Mouse (Mus musculus): ENCODE results near the gene Rbm5. TPM values are rescaled to one million over a fixed set of nuclear protein-coding genes. Genes with fewer than 3 reads are reported as not detected.

Rbm5 gene
- total RNA-seq, 1 experiment from 2014 or later: 339 TPM

Other genes with a start within 250 kb of the Rbm5 start
- 19.0 to 26.5 TPM (median 21.7 TPM) in 3 replicates for gene Tmem115, start 237.1 kb downstream of the Rbm5 start, total RNA-seq (2017)
- 8.0 to 27.2 TPM (median 14.4 TPM) in 3 replicates for gene Cyb561d2, start 228.8 kb downstream of the Rbm5 start, total RNA-seq (2017)
- gene Nprl2, start 228.8 kb downstream of the Rbm5 start, total RNA-seq (2017): 17.4 to 20.5 TPM (median 18.7 TPM) in 3 replicates
- gene Zmynd10, start 223.7 kb downstream of the Rbm5 start, total RNA-seq (2017): 3.2 to 4.0 TPM in 2 of 3 replicates, not detected in the other
- 67.8 to 117 TPM (median 83.9 TPM) in 3 replicates for gene Rassf1, start 219.4 kb downstream of the Rbm5 start, total RNA-seq (2017)
- gene Tusc2, start 207.7 kb downstream of the Rbm5 start, total RNA-seq (2017): 16.0 to 23.9 TPM (median 21.4 TPM) in 3 replicates
- gene Hyal2, start 203.1 kb downstream of the Rbm5 start, total RNA-seq (2017): 1.1 to 2.5 TPM (median 2.3 TPM) in 3 replicates
- 0.86 to 2.0 TPM in 2 of 3 replicates, not detected in the other for gene Hyal1, start 194.1 kb downstream of the Rbm5 start, total RNA-seq (2017)
- 3.6 to 5.4 TPM (median 5.4 TPM) in 3 replicates for gene Naa80, start 192.1 kb downstream of the Rbm5 start, total RNA-seq (2017)
- 1.4 TPM in 1 of 3 replicates, not detected in the others for gene Hyal3, start 190.2 kb downstream of the Rbm5 start, total RNA-seq (2017)
- gene Ifrd2, start 183.4 kb downstream of the Rbm5 start, total RNA-seq (2017): 5.5 to 11.1 TPM (median 8.8 TPM) in 3 replicates
- 0.10 TPM in 1 of 3 replicates, not detected in the others for gene Sema3b, start 161.8 kb downstream of the Rbm5 start, total RNA-seq (2017)
- 646 to 794 TPM (median 705 TPM) in 3 replicates for gene Gnai2, start 135.6 kb downstream of the Rbm5 start, total RNA-seq (2017)
- not detected in 3 replicates for gene Slc38a3, start 101.5 kb downstream of the Rbm5 start, total RNA-seq (2017)
- gene Gnat1, start 91.3 kb downstream of the Rbm5 start, total RNA-seq (2017): 1.8 TPM in 1 of 3 replicates, not detected in the others
- not detected in 3 replicates for gene Sema3f, start 60.5 kb downstream of the Rbm5 start, total RNA-seq (2017)
- gene Rbm6, start 102.2 kb upstream of the Rbm5 start, total RNA-seq (2017): 166 to 202 TPM (median 177 TPM) in 3 replicates
- gene Mon1a, start 117.2 kb upstream of the Rbm5 start, total RNA-seq (2017): 13.0 to 22.8 TPM (median 16.4 TPM) in 3 replicates
- gene Mst1r, start 135.9 kb upstream of the Rbm5 start, total RNA-seq (2017): 0.29 to 3.2 TPM (median 1.6 TPM) in 3 replicates
- 0.19 TPM in 1 of 3 replicates, not detected in the others for gene Actl11, start 157.5 kb upstream of the Rbm5 start, total RNA-seq (2017)
- not detected in 3 replicates for gene Camkv, start 164.7 kb upstream of the Rbm5 start, total RNA-seq (2017)
- gene Traip, start 179.1 kb upstream of the Rbm5 start, total RNA-seq (2017): 1.5 to 1.8 TPM (median 1.6 TPM) in 3 replicates
- 40.1 to 97.0 TPM (median 50.1 TPM) in 3 replicates for gene Uba7, start 204.5 kb upstream of the Rbm5 start, total RNA-seq (2017)
- not detected in 3 replicates for gene Gm20661, start 212.1 kb upstream of the Rbm5 start, total RNA-seq (2017)
- 3.7 to 14.4 TPM (median 10.5 TPM) in 3 replicates for gene Inka1, start 214.9 kb upstream of the Rbm5 start, total RNA-seq (2017)
- gene Cdhr4, start 221.5 kb upstream of the Rbm5 start, total RNA-seq (2017): 2.8 TPM in 1 of 3 replicates, not detected in the others
- 1.5 to 2.6 TPM in 2 of 3 replicates, not detected in the other for gene Gm20662, start 225.4 kb upstream of the Rbm5 start, total RNA-seq (2017)
- 47.0 to 167 TPM (median 102 TPM) in 3 replicates for gene Ip6k1, start 231.5 kb upstream of the Rbm5 start, total RNA-seq (2017)

All from monocyte, adult 5-6 weeks (primary cell).